Mouse (Mus musculus) MEL (cell line): ENCODE measurements around the gene Pip4k2a. TPM values are rescaled to one million over a fixed set of nuclear protein-coding genes. Genes with fewer than 3 reads are reported as not detected.

Experiments used
- DNase-seq: peaks from one replicate; pipeline ENCODE4 v3.0.0; 2011; ENCODE audit warnings: low read depth, low spot score
- H3K27ac ChIP-seq: 2 replicates; pipeline ENCODE4 v1.5.1; 2012; ENCODE audit warnings: low read depth, mild to moderate bottlenecking, control low read depth, low read length, moderate library complexity; ENCODE audit not compliant: control insufficient read depth
- H3K27me3 ChIP-seq, 2 experiments: fragments of 150-350 bp in 1 of 2; sonication (generic) in 1 of 2; 2 replicates each; pipeline ENCODE4 v1.6.1; 2012; ENCODE audit warnings: low read length in 2 of 2, mild to moderate bottlenecking in 2 of 2, improper control_type of control experiment in 1 of 2, moderate library complexity in 1 of 2; ENCODE audit not compliant: insufficient read depth in 2 of 2, control insufficient read depth in 1 of 2
- H3K36me3 ChIP-seq, 2 experiments: 2 replicates each; pipeline ENCODE4 v1.6.1; 2012 to 2014; ENCODE audit warnings: low read length in 2 of 2, improper control_type of control experiment in 1 of 2, inconsistent platforms in 1 of 2, mild to moderate bottlenecking in 1 of 2; ENCODE audit not compliant: insufficient read depth in 2 of 2, control insufficient read depth in 1 of 2
- H3K4me1 ChIP-seq, 2 experiments: fragments of 150-350 bp in 1 of 2; sonication (generic) in 1 of 2; 2 replicates each; pipeline ENCODE4 v1.6.1; 2012; ENCODE audit warnings: low read length in 2 of 2, improper control_type of control experiment in 1 of 2, mild to moderate bottlenecking in 1 of 2; ENCODE audit not compliant: insufficient read depth in 2 of 2, control insufficient read depth in 1 of 2
- H3K4me3 ChIP-seq, 2 experiments: fragments of 150-350 bp in 1 of 2; sonication (generic) in 1 of 2; 2 replicates each; pipeline ENCODE4 v1.5.1; 2012; ENCODE audit warnings: low read depth in 2 of 2, low read length in 2 of 2, mild to moderate bottlenecking in 2 of 2, moderate library complexity in 2 of 2, control low read depth in 1 of 2, improper control_type of control experiment in 1 of 2; ENCODE audit not compliant: control insufficient read depth in 1 of 2, insufficient read depth in 1 of 2
- H3K79me2 ChIP-seq: 2 replicates; pipeline ENCODE4 v1.6.1; 2012; ENCODE audit warnings: mild to moderate bottlenecking, low read length, moderate library complexity; ENCODE audit not compliant: control insufficient read depth, poor library complexity, insufficient read depth
- H3K9ac ChIP-seq: 2 replicates; pipeline ENCODE4 v1.6.1; 2012; ENCODE audit warnings: low read depth, mild to moderate bottlenecking, control low read depth, low read length, moderate library complexity; ENCODE audit not compliant: control insufficient read depth, poor library complexity, severe bottlenecking
- H3K9me3 ChIP-seq: fragments of 150-350 bp; sonication (generic); replicated peaks from 2 replicates; pipeline ENCODE4 v1.6.1; 2012; ENCODE audit warnings: mild to moderate bottlenecking, low read length, improper control_type of control experiment, moderate library complexity; ENCODE audit not compliant: insufficient read depth
- CHD1 ChIP-seq: IDR thresholded peaks from 2 replicates; pipeline ENCODE4 v1.6.1; 2012; ENCODE audit warnings: low read depth, mild to moderate bottlenecking, inconsistent platforms, low read length, improper control_type of control experiment
- CTCF ChIP-seq, 3 experiments: IDR thresholded peaks in 2 of 3; conservative IDR thresholded peaks in 1 of 3; 2 replicates each; pipeline ENCODE4 v1.5.1; 2011 to 2012; ENCODE audit warnings: low read length in 3 of 3, low read depth in 2 of 3, mild to moderate bottlenecking in 2 of 3, improper control_type of control experiment in 1 of 3, inconsistent platforms in 1 of 3, mixed read lengths in 1 of 3, moderate library complexity in 1 of 3; ENCODE audit not compliant: control insufficient read depth in 1 of 3, insufficient read depth in 1 of 3, poor library complexity in 1 of 3, severe bottlenecking in 1 of 3
- E2F4 ChIP-seq: IDR thresholded peaks from 2 replicates; pipeline ENCODE4 v1.6.1; 2011; ENCODE audit warnings: low read depth, low read length, improper control_type of control experiment, borderline replicate concordance
- ELF1 ChIP-seq: IDR thresholded peaks from 2 replicates; pipeline ENCODE4 v1.6.1; 2014; ENCODE audit warnings: low read depth, mild to moderate bottlenecking, inconsistent platforms, low read length, improper control_type of control experiment, moderate library complexity
- EP300 ChIP-seq, 2 experiments: IDR thresholded peaks; 2 replicates each; pipeline ENCODE4 v1.6.1; 2011; ENCODE audit warnings: improper control_type of control experiment in 2 of 2, low read length in 2 of 2, low read depth in 1 of 2, mild to moderate bottlenecking in 1 of 2
- ETS1 ChIP-seq: IDR thresholded peaks from 2 replicates; pipeline ENCODE4 v1.6.1; 2012; ENCODE audit warnings: low read depth, mild to moderate bottlenecking, inconsistent platforms, low read length, improper control_type of control experiment, moderate library complexity
- GATA1 ChIP-seq: IDR thresholded peaks from 2 replicates; pipeline ENCODE4 v1.6.1; 2011; ENCODE audit warnings: low read depth, low read length, improper control_type of control experiment
- MAFK ChIP-seq: IDR thresholded peaks from 2 replicates; pipeline ENCODE4 v1.6.1; 2011; ENCODE audit warnings: low read depth, mild to moderate bottlenecking, low read length, improper control_type of control experiment, borderline replicate concordance
- MXI1 ChIP-seq: IDR thresholded peaks from 2 replicates; pipeline ENCODE4 v1.6.1; 2011; ENCODE audit warnings: mild to moderate bottlenecking, low read depth, low read length, improper control_type of control experiment
- MYB ChIP-seq: IDR thresholded peaks from 2 replicates; pipeline ENCODE4 v1.6.1; 2011; ENCODE audit warnings: mild to moderate bottlenecking, low read depth, low read length, improper control_type of control experiment
- NELFE ChIP-seq: IDR thresholded peaks from 2 replicates; pipeline ENCODE4 v1.6.1; 2011; ENCODE audit warnings: low read depth, low read length, improper control_type of control experiment
- POLR2A ChIP-seq, 2 experiments: IDR thresholded peaks; 2 replicates each; pipeline ENCODE4 v1.6.1; 2011 to 2012; ENCODE audit warnings: low read length in 2 of 2, mild to moderate bottlenecking in 2 of 2, control low read depth in 1 of 2, improper control_type of control experiment in 1 of 2, low read depth in 1 of 2, moderate library complexity in 1 of 2; ENCODE audit not compliant: control insufficient read depth in 1 of 2, insufficient read depth in 1 of 2, poor library complexity in 1 of 2
- POLR2AphosphoS5 ChIP-seq: IDR thresholded peaks from 2 replicates; pipeline ENCODE4 v1.6.1; 2012; ENCODE audit warnings: low read depth, borderline replicate concordance, mild to moderate bottlenecking, inconsistent platforms, low read length, moderate library complexity, mixed read lengths
- SMC3 ChIP-seq: IDR thresholded peaks from 2 replicates; pipeline ENCODE4 v1.6.1; 2011; ENCODE audit warnings: low read depth, low read length, improper control_type of control experiment
- TAL1 ChIP-seq: IDR thresholded peaks from 2 replicates; pipeline ENCODE4 v1.6.1; 2012; ENCODE audit warnings: mild to moderate bottlenecking, inconsistent platforms, low read length, moderate library complexity, mixed read lengths
- TCF12 ChIP-seq: IDR thresholded peaks from 2 replicates; pipeline ENCODE4 v1.6.1; 2014; ENCODE audit warnings: low read depth, mild to moderate bottlenecking, inconsistent platforms, low read length, improper control_type of control experiment, moderate library complexity
- USF2 ChIP-seq, 2 experiments: IDR thresholded peaks; 2 replicates each; pipeline ENCODE4 v1.6.1; 2011 to 2012; ENCODE audit warnings: improper control_type of control experiment in 2 of 2, low read length in 2 of 2, borderline replicate concordance in 1 of 2, inconsistent platforms in 1 of 2, low read depth in 1 of 2, mild to moderate bottlenecking in 1 of 2; ENCODE audit not compliant: insufficient read depth in 1 of 2
- ZMIZ1 ChIP-seq: IDR thresholded peaks from 2 replicates; pipeline ENCODE4 v1.6.1; 2012; ENCODE audit warnings: low read depth, mild to moderate bottlenecking, inconsistent platforms, low read length, improper control_type of control experiment, moderate library complexity
- ZNF384 ChIP-seq: IDR thresholded peaks from 2 replicates; pipeline ENCODE4 v1.6.1; 2012; ENCODE audit warnings: low read depth, mild to moderate bottlenecking, inconsistent platforms, low read length, improper control_type of control experiment
- polyA plus RNA-seq, 2 experiments: library from polyadenylated mRNA; stranded (reverse) in 1 of 2; unstranded in 1 of 2; fragments of >175 nt in 1 of 2; fragments of >200 nt in 1 of 2; gene quantifications; 2 replicates each; pipeline versions ENCODE4 v1.2.1 to v1.2.4; 2012; ENCODE audit warnings: low replicate concordance in 2 of 2, low read depth in 1 of 2; ENCODE audit not compliant: insufficient read length in 2 of 2, insufficient read depth in 1 of 2, missing spikeins in 1 of 2
- total RNA-seq: library from RNA; depleted of rRNA; stranded (reverse); fragments of 300-350 nt; gene quantifications from 2 replicates; pipeline ENCODE4 v1.2.3, GENCODE M21; 2012

Pip4k2a gene
- total and polyA plus RNA-seq, 3 experiments: 7.9 to 48.5 TPM; not detected in 1

DNA sequence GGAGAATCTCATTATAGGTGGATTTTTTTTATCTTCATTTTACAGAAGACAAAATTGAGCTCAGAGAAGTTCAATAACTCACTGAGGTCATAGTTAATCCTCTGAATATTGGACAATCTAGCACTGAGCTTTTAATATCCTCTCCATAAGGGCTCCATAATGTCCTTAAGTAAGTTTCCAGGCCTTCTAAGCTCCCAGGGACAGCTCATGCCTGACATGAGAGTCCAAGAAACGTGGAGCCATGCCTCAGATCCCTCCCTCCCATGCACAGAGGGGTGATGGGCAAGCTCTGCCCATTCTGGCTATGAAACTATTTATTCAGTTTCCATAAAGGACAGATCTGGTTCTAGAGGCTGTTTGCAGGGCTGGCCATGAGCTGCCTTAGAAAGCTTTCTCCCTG lies 52.5 kb downstream of the Pip4k2a start:
- no peaks in the 10 kb centered on the region for H3K9me3 ChIP-seq
- no peak for TF ChIP-seq ZNF384
- no peak for TF ChIP-seq GATA1
- no peak for TF ChIP-seq USF2 (IDR thresholded peaks at IDR 0.05; ENCODE audit: borderline replicate concordance in 1 of 2, insufficient read depth in 1 of 2, low read depth in 1 of 2, low read length in 2 of 2)
- TF ChIP-seq ELF1: no peak
- TF ChIP-seq TCF12: no peak
- TF ChIP-seq E2F4: no peak
- TF ChIP-seq MXI1: no peak
- no peak for TF ChIP-seq ETS1
- TF ChIP-seq EP300 (IDR thresholded peaks at IDR 0.05; ENCODE audit: low read depth in 1 of 2, low read length in 2 of 2): no peak
- TF ChIP-seq MYB: no peak
- no peak for TF ChIP-seq CHD1
- TF ChIP-seq POLR2A (IDR thresholded peaks at IDR 0.05; ENCODE audit: control insufficient read depth in 1 of 2, insufficient read depth in 1 of 2, low read depth in 1 of 2, low read length in 2 of 2, poor library complexity in 1 of 2): no peak
- no peak for TF ChIP-seq SMC3
- no peak for TF ChIP-seq TAL1
- DNase-seq: no peak
- H3K36me3 ChIP-seq: peaks cover 0 to 46% of the 10 kb centered on the region in 2 experiments; a peak in 2 of 4 replicates
- no peak overlapping the region for H3K4me3 ChIP-seq
- peaks cover 17% of the 10 kb centered on the region for H3K79me2 ChIP-seq
- H3K27ac ChIP-seq: no peak overlapping the region
- peaks cover 32 to 50% of the 10 kb centered on the region in 2 experiments for H3K4me1 ChIP-seq
- H3K9ac ChIP-seq: no peak overlapping the region
- no peaks in the 10 kb centered on the region for H3K27me3 ChIP-seq

DNA sequence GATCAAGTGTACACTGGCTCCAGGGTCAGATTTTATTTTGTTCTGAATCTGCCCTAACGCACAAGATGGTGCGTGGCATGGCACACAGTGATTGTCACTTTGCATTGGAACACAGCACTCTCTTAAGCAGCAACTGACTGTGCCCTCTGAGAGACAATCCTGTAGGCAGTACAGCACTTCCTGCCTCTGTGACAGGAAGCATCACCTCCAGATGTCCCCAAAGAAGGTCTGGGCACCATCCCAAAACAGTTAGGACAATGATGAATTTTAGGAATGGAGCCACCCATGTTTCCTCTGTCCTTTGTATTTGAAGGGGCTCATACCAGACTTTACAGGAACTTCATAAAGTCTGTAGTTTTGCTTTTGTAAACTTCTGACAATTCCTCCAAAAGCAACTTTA lies 54.0 kb downstream of the Pip4k2a start:
- peaks cover 0 to 53% of the 10 kb centered on the region in 2 experiments; a peak in 2 of 4 replicates for H3K36me3 ChIP-seq
- H3K4me1 ChIP-seq: peaks cover 33 to 53% of the 10 kb centered on the region in 2 experiments
- no peak for DNase-seq
- H3K9me3 ChIP-seq: no peaks in the 10 kb centered on the region
- H3K27ac ChIP-seq: peak overlapping the region; percentile 25
- no peak overlapping the region for H3K4me3 ChIP-seq
- no peak overlapping the region for H3K9ac ChIP-seq
- H3K79me2 ChIP-seq: peaks cover 10% of the 10 kb centered on the region; the same call in 1 of the 2 replicates
- H3K27me3 ChIP-seq: no peaks in the 10 kb centered on the region
- no peak for TF ChIP-seq ZNF384
- no peak for TF ChIP-seq SMC3
- no peak for TF ChIP-seq ELF1
- no peak for TF ChIP-seq USF2 (IDR thresholded peaks at IDR 0.05; ENCODE audit: borderline replicate concordance in 1 of 2, insufficient read depth in 1 of 2, low read depth in 1 of 2, low read length in 2 of 2)
- TF ChIP-seq MAFK: no peak
- no peak for TF ChIP-seq CTCF (IDR thresholded peaks at IDR 0.05 in 2 of 3, conservative IDR thresholded peaks at IDR 0.05 in 1 of 3; ENCODE audit: control insufficient read depth in 1 of 3, insufficient read depth in 1 of 3, low read depth in 2 of 3, low read length in 3 of 3, poor library complexity in 1 of 3, severe bottlenecking in 1 of 3)
- no peak for TF ChIP-seq ETS1
- TF ChIP-seq NELFE: no peak
- no peak for TF ChIP-seq POLR2AphosphoS5
- no peak for TF ChIP-seq ZMIZ1
